Mouse (Mus musculus): Measurements from ENCODE around the gene Hmg20a. TPM values are rescaled to one million over a fixed set of nuclear protein-coding genes. Genes with fewer than 3 reads are reported as not detected.

Hmg20a gene
- polyA plus RNA-seq, 1 experiment from 2014 or later, result 36.2 TPM

GRCm38 (mm10) chr9:56456426-56456825 is 38.0 kb downstream of the Hmg20a start:
- H3K9ac ChIP-seq (ENCODE audit: low read depth, low read length), result no peak overlapping the region
- WGBS, result 88% methylated on average over 3 of the region's 3 CpGs
- no peak overlapping the region for H3K4me2 ChIP-seq (ENCODE audit: low read length)
- no peak overlapping the region for H3K27ac ChIP-seq
- H3K4me1 ChIP-seq (replicated peaks; ENCODE audit: insufficient read depth, low read length), result no peaks in the 10 kb centered on the region
- no peak for TF ChIP-seq CTCF (IDR thresholded peaks at IDR 0.05; ENCODE audit: low read depth)
- H3K9me3 ChIP-seq (replicated peaks; ENCODE audit: low read length), result no peaks in the 10 kb centered on the region
- no peaks in the 10 kb centered on the region for H3K27me3 ChIP-seq (ENCODE audit: insufficient read depth, low read length)
- DNase-seq (ENCODE audit: low spot score) (no peak), ATAC-seq (replicated peaks; ENCODE audit: low FRiP score, low read depth) (no peak)
- no peaks in the 10 kb centered on the region for H3K36me3 ChIP-seq (ENCODE audit: insufficient read depth, low read length)
- no peak overlapping the region for H3K4me3 ChIP-seq (replicated peaks; ENCODE audit: low read depth, low read length)

GRCm38 (mm10) chr9:56460987-56461386 is 42.6 kb downstream of the Hmg20a start:
- 79% methylated on average over 5 of the region's 5 CpGs for WGBS
- no peak overlapping the region for H3K4me3 ChIP-seq (replicated peaks; ENCODE audit: low read depth, low read length)
- H3K9me3 ChIP-seq (replicated peaks; ENCODE audit: low read length), result no peaks in the 10 kb centered on the region
- H3K9ac ChIP-seq (ENCODE audit: low read depth, low read length), result no peak overlapping the region
- no peaks in the 10 kb centered on the region for H3K36me3 ChIP-seq (ENCODE audit: insufficient read depth, low read length)
- TF ChIP-seq CTCF (IDR thresholded peaks at IDR 0.05; ENCODE audit: low read depth), result no peak
- DNase-seq (ENCODE audit: low spot score) (no peak), ATAC-seq (replicated peaks; ENCODE audit: low FRiP score, low read depth) (no peak)
- peaks cover 23% of the 10 kb centered on the region for H3K4me1 ChIP-seq (replicated peaks; ENCODE audit: insufficient read depth, low read length)
- H3K27me3 ChIP-seq (ENCODE audit: insufficient read depth, low read length), result no peaks in the 10 kb centered on the region
- no peak overlapping the region for H3K27ac ChIP-seq
- no peak overlapping the region for H3K4me2 ChIP-seq (ENCODE audit: low read length)

- Histone ChIP-seq H3K36me3 (ENCODE audit: insufficient read depth, low read length) (no peaks in the 10 kb centered on the region), H3K9me3 (replicated peaks; ENCODE audit: low read length) (no peaks in the 10 kb centered on the region), H3K9ac (ENCODE audit: low read depth, low read length) (no peak overlapping the region), H3K27ac (peak overlapping the region; percentile 69; the same call in 1 of the 2 replicates), H3K4me1 (replicated peaks; ENCODE audit: insufficient read depth, low read length) (peaks cover 27% of the 10 kb centered on the region), H3K4me2 (ENCODE audit: low read length) (no peak overlapping the region), H3K4me3 (replicated peaks; ENCODE audit: low read depth, low read length) (no peak overlapping the region), H3K27me3 (ENCODE audit: insufficient read depth, low read length) (no peaks in the 10 kb centered on the region)
- 83% methylated on average over 1 of the region's 1 CpGs for WGBS
- no peak for TF ChIP-seq CTCF (IDR thresholded peaks at IDR 0.05; ENCODE audit: low read depth)
- no peak for DNase-seq (ENCODE audit: low spot score)
- ATAC-seq (replicated peaks; ENCODE audit: low FRiP score, low read depth), result no peak
Measured at GRCm38 (mm10) chr9:56462606-56463005, 44.2 kb downstream of the Hmg20a start.

GRCm38 (mm10) chr9:56463046-56463445 is 44.6 kb downstream of the Hmg20a start:
- 85% methylated on average over 2 of the region's 2 CpGs for WGBS
- TF ChIP-seq CTCF (IDR thresholded peaks at IDR 0.05; ENCODE audit: low read depth), result no peak
- Histone ChIP-seq H3K4me3 (replicated peaks; ENCODE audit: low read depth, low read length) (no peak overlapping the region), H3K4me2 (ENCODE audit: low read length) (no peak overlapping the region), H3K36me3 (ENCODE audit: insufficient read depth, low read length) (no peaks in the 10 kb centered on the region), H3K27me3 (ENCODE audit: insufficient read depth, low read length) (no peaks in the 10 kb centered on the region), H3K27ac (peak overlapping the region; percentile 69), H3K4me1 (replicated peaks; ENCODE audit: insufficient read depth, low read length) (peaks cover 27% of the 10 kb centered on the region), H3K9me3 (replicated peaks; ENCODE audit: low read length) (no peaks in the 10 kb centered on the region), H3K9ac (ENCODE audit: low read depth, low read length) (no peak overlapping the region)
- no peak for DNase-seq (ENCODE audit: low spot score)
- ATAC-seq (replicated peaks; ENCODE audit: low FRiP score, low read depth), result no peak

GRCm38 (mm10) chr9:56463686-56464515 is 45.5 kb downstream of the Hmg20a start:
- WGBS, result 36% methylated on average over 4 of the region's 4 CpGs
- Histone ChIP-seq H3K9me3 (replicated peaks; ENCODE audit: low read length) (no peaks in the 10 kb centered on the region), H3K9ac (ENCODE audit: low read depth, low read length) (no peak overlapping the region), H3K4me2 (ENCODE audit: low read length) (no peak overlapping the region), H3K36me3 (ENCODE audit: insufficient read depth, low read length) (no peaks in the 10 kb centered on the region), H3K4me1 (replicated peaks; ENCODE audit: insufficient read depth, low read length) (peaks cover 27% of the 10 kb centered on the region), H3K27ac (peak overlapping the region; percentile 69), H3K27me3 (ENCODE audit: insufficient read depth, low read length) (no peaks in the 10 kb centered on the region), H3K4me3 (replicated peaks; ENCODE audit: low read depth, low read length) (no peak overlapping the region)
- no peak for TF ChIP-seq CTCF (IDR thresholded peaks at IDR 0.05; ENCODE audit: low read depth)
- DNase-seq (ENCODE audit: low spot score) (peak; percentile 93), ATAC-seq (replicated peaks; ENCODE audit: low FRiP score, low read depth) (peak; percentile 59; the same call in 1 of the 2 replicates)

DNA sequence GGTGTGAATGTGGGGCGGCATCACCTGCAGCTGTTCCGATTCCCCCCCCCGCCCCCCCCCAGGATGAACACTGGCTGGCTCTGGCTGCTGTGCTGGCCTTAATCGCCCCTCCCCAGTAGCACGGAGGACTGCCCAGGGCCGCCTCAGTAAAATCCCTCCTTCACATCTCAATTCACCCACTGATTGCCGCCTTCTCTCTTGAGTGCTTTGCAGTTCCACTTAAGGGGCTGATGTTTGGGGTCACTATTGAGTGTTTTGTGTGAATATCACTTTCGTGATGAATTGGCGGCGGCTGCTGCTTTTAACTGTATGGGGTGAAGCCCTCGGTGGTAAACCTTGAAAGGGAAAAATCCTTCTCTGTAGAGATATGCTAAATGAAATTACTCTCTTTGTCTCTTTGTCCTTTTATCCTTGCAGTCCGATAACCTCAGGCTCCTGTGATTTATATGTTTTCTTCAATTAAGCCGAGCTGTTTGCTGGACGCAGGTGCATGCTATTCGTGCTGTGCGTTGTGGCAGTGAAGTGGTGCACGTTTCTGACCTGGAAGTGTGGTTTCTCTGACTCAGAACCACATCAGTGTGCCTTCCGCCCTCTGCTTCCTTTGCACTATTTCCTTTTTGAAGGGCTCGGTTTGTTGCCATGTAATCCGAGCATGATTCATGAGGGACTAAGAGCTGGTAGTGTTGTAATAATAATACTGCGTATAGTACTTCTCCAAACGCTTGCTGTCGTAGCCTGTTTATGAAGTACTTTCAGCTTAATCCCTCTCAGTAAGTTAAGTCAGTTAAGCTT is 46.6 kb downstream of the Hmg20a start:
- ATAC-seq (replicated peaks; ENCODE audit: low FRiP score, low read depth) (no peak), DNase-seq (ENCODE audit: low spot score) (peak; percentile 84)
- Histone ChIP-seq H3K4me2 (ENCODE audit: low read length) (peak overlapping the region; percentile 25; the same call in 1 of the 2 replicates), H3K4me1 (replicated peaks; ENCODE audit: insufficient read depth, low read length) (peaks cover 27% of the 10 kb centered on the region), H3K36me3 (ENCODE audit: insufficient read depth, low read length) (peaks cover 4% of the 10 kb centered on the region; the same call in 1 of the 2 replicates), H3K4me3 (replicated peaks; ENCODE audit: low read depth, low read length) (no peak overlapping the region), H3K27ac (peak overlapping the region; percentile 65), H3K9ac (ENCODE audit: low read depth, low read length) (no peak overlapping the region), H3K27me3 (ENCODE audit: insufficient read depth, low read length) (no peaks in the 10 kb centered on the region), H3K9me3 (replicated peaks; ENCODE audit: low read length) (no peaks in the 10 kb centered on the region)
- TF ChIP-seq CTCF (IDR thresholded peaks at IDR 0.05; ENCODE audit: low read depth), result no peak
- WGBS, result 9% methylated on average over 23 of the region's 23 CpGs
